Comparison of ENCODE assay signal across 27 mouse cellular contexts in the genomic region with DNA sequence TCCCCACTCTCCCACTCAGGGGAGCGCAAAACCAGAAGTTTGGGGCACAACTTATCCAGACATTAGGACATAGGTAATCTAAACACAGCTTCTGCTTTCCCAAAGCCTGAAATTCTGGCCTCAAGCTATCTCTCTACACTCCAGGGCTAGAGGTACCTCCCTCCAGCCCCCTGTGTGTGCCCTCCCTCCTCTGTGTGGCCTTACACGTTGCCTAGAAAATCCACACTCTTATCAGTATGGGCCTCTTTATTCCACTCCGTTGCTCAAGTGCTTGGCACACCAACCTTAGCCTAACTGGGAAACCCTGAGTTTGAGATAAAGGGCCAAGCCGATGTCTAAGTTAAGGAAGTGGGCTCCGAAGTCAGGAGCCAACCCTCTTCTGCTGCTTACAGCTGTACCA. TPM values are rescaled to one million over a fixed set of nuclear protein-coding genes. Genes with fewer than 3 reads are reported as not detected.
DNase-seq lines count a peak whose midpoint lies in the region; ATAC-seq lines count a peak whose summit lies in the region.
"Had no signal": no experiment of that assay in that cellular context is flagged by ENCODE, and none has a peak within 500 bp of the region (broad histone marks: within the 10 kb centered on the region; RNA-seq: fewer than 3 reads in every experiment).

No protein-coding gene starts in this region.

- no peak overlapping the region for H3K9ac ChIP-seq in hindbrain, embryonic 11.5 days (ENCODE audit: low read depth, low read length)
- no peak overlapping the region for H3K9ac ChIP-seq in hindbrain, embryonic 13.5 days
- H3K9ac ChIP-seq in midbrain, embryonic 13.5 days (replicated peaks): no peak overlapping the region
- H3K9ac ChIP-seq: embryonic facial prominence, embryonic 15.5 days; heart, embryonic 15.5 days had no signal

- no peaks in the 10 kb centered on the region for H3K9me3 ChIP-seq in hindbrain, embryonic 11.5 days (ENCODE audit: control insufficient read depth, low read length)
- no peaks in the 10 kb centered on the region for H3K9me3 ChIP-seq in hindbrain, embryonic 13.5 days
- no peaks in the 10 kb centered on the region for H3K9me3 ChIP-seq in midbrain, embryonic 10.5 days (replicated peaks)
- no peaks in the 10 kb centered on the region for H3K9me3 ChIP-seq in midbrain, embryonic 13.5 days
- H3K9me3 ChIP-seq: embryonic facial prominence, embryonic 15.5 days; forebrain, embryonic 10.5 days; heart, embryonic 10.5 days; heart, embryonic 15.5 days had no signal

- DNase-seq in embryo, embryonic 10 days (ENCODE audit: low spot score): peak; percentile 6
- no peak for DNase-seq in embryo, embryonic 11 days
- DNase-seq in hindbrain, embryonic 11.5 days (ENCODE audit: low spot score): peak; percentile 33
- peak; percentile 16 for DNase-seq in midbrain, embryonic 10.5 days (ENCODE audit: low spot score)
- DNase-seq: adrenal gland, adult 8-10 months; adrenal gland, postnatal 36 days; B cell, adult 2 months; cerebellum, adult 2 months; cerebellum, postnatal 10 days; gastrocnemius, postnatal 36 days; heart, adult 18-20 months; heart, postnatal 14 days had no signal

- no peak overlapping the region for H3K4me3 ChIP-seq in hindbrain, embryonic 11.5 days (ENCODE audit: low read depth, low read length)
- no peak overlapping the region for H3K4me3 ChIP-seq in hindbrain, embryonic 13.5 days
- H3K4me3 ChIP-seq in midbrain, embryonic 10.5 days: no peak overlapping the region
- no peak overlapping the region for H3K4me3 ChIP-seq in midbrain, embryonic 13.5 days (replicated peaks)
- H3K4me3 ChIP-seq: embryonic facial prominence, embryonic 15.5 days; erythroblast, embryonic 14.5 days; forebrain, embryonic 10.5 days; heart, embryonic 10.5 days; heart, embryonic 15.5 days had no signal

- WGBS in hindbrain, embryonic 11.5 days: 8% methylated on average over 5 of the region's 5 CpGs
- 12% methylated on average over 5 of the region's 5 CpGs for WGBS in hindbrain, embryonic 13.5 days
- WGBS in midbrain, embryonic 10.5 days: 10% methylated on average over 5 of the region's 5 CpGs
- WGBS in midbrain, embryonic 13.5 days: 7% methylated on average over 5 of the region's 5 CpGs

- H3K4me2 ChIP-seq in hindbrain, embryonic 11.5 days (replicated peaks; ENCODE audit: low read depth, low read length): no peak overlapping the region
- no peak overlapping the region for H3K4me2 ChIP-seq in hindbrain, embryonic 13.5 days
- H3K4me2 ChIP-seq in midbrain, embryonic 13.5 days (replicated peaks): no peak overlapping the region
- H3K4me2 ChIP-seq: embryonic facial prominence, embryonic 15.5 days; heart, embryonic 15.5 days had no signal

- peaks cover 71% of the 10 kb centered on the region for H3K27me3 ChIP-seq in hindbrain, embryonic 11.5 days (ENCODE audit: control insufficient read depth, insufficient read depth, low read length)
- H3K27me3 ChIP-seq in hindbrain, embryonic 13.5 days: peaks cover 93% of the 10 kb centered on the region
- peaks cover 96% of the 10 kb centered on the region for H3K27me3 ChIP-seq in midbrain, embryonic 10.5 days (ENCODE audit: low read depth, poor library complexity, severe bottlenecking)
- peaks cover 96% of the 10 kb centered on the region for H3K27me3 ChIP-seq in midbrain, embryonic 13.5 days

- H3K4me1 ChIP-seq in hindbrain, embryonic 11.5 days (replicated peaks; ENCODE audit: control insufficient read depth, insufficient read depth, low read length): peaks cover 3% of the 10 kb centered on the region; the same call in 1 of the 2 replicates
- H3K4me1 ChIP-seq in hindbrain, embryonic 13.5 days (replicated peaks): peaks cover 25% of the 10 kb centered on the region
- peaks cover 28% of the 10 kb centered on the region for H3K4me1 ChIP-seq in midbrain, embryonic 10.5 days
- H3K4me1 ChIP-seq in midbrain, embryonic 13.5 days (replicated peaks): peaks cover 25% of the 10 kb centered on the region

- H3K27ac ChIP-seq in hindbrain, embryonic 11.5 days (ENCODE audit: low read depth, low read length): no peak overlapping the region
- no peak overlapping the region for H3K27ac ChIP-seq in hindbrain, embryonic 13.5 days
- no peak overlapping the region for H3K27ac ChIP-seq in midbrain, embryonic 10.5 days (replicated peaks)
- no peak overlapping the region for H3K27ac ChIP-seq in midbrain, embryonic 13.5 days
- H3K27ac ChIP-seq: embryonic facial prominence, embryonic 15.5 days; forebrain, embryonic 10.5 days; heart, embryonic 10.5 days; heart, embryonic 15.5 days; hindbrain, postnatal 0 days had no signal

- no peak for ATAC-seq in hindbrain, embryonic 11.5 days (ENCODE audit: low FRiP score)
- no peak for ATAC-seq in hindbrain, embryonic 13.5 days (ENCODE audit: low FRiP score)
- no peak for ATAC-seq in midbrain, embryonic 13.5 days
- ATAC-seq in common myeloid progenitor, adult 5-6 weeks (replicated peaks; ENCODE audit: low read depth, poor library complexity, severe bottlenecking): 0 out of 2 replicates have a peak, but pooled peaks have one; percentile 9
- ATAC-seq: CD4-positive, CD25-positive, alpha-beta regulatory T cell, adult 4 months; forebrain, embryonic 14.5 days; hindbrain, postnatal 0 days had no signal

- no peaks in the 10 kb centered on the region for H3K36me3 ChIP-seq in hindbrain, embryonic 11.5 days (ENCODE audit: control insufficient read depth, insufficient read depth, low read length)
- no peaks in the 10 kb centered on the region for H3K36me3 ChIP-seq in hindbrain, embryonic 13.5 days
- H3K36me3 ChIP-seq in midbrain, embryonic 10.5 days: no peaks in the 10 kb centered on the region
- no peaks in the 10 kb centered on the region for H3K36me3 ChIP-seq in midbrain, embryonic 13.5 days
- H3K36me3 ChIP-seq: embryonic facial prominence, embryonic 15.5 days; forebrain, embryonic 10.5 days; G1E; heart, embryonic 10.5 days; heart, embryonic 15.5 days had no signal

RNA-seq across cellular contexts. Expression of gene Sox14, which starts 2.6 kb away (rescaled TPM):
- 4.4 and 6.6 TPM in 2 replicates for polyA plus RNA-seq in hindbrain, embryonic 11.5 days (2014; fragmentation: Nextera tagmentation; extraction: Ambion mirVana)
- polyA plus RNA-seq in hindbrain, embryonic 13.5 days (2015; fragmentation: Nextera tagmentation; extraction: Ambion mirVana): 23.9 and 24.5 TPM in 2 replicates
- polyA plus RNA-seq in midbrain, embryonic 10.5 days (2016; fragmentation: Nextera tagmentation; extraction: Ambion mirVana): 1.3 and 10.0 TPM in 2 replicates
- polyA plus RNA-seq in midbrain, embryonic 13.5 days (2015; fragmentation: Nextera tagmentation; extraction: Ambion mirVana): 80.3 and 112 TPM in 2 replicates
- total RNA-seq in common myeloid progenitor, adult 5-6 weeks (2017): not detected in 2 replicates
- total RNA-seq: adrenal gland, adult 8-10 months; adrenal gland, postnatal 36 days; gastrocnemius, adult 8-10 months; gastrocnemius, postnatal 36 days; heart, adult 18-20 months; heart, postnatal 14 days; hematopoietic stem cell, adult 5-6 weeks had no signal
- polyA plus RNA-seq: CD4-positive, CD25-positive, alpha-beta regulatory T cell, adult 4 months; erythroblast, embryonic 14.5 days; G1E; heart, embryonic 15.5 days; intestine, embryonic 14.5 days had no signal
